Mouse (Mus musculus): ENCODE measurements around the gene Ifi209.
"Not testable (repeated sequence)": the region's sequence is repeated elsewhere in the genome, so short reads cannot be mapped to it uniquely, and the experiment has no call there.

The Ifi209 gene

DNA sequence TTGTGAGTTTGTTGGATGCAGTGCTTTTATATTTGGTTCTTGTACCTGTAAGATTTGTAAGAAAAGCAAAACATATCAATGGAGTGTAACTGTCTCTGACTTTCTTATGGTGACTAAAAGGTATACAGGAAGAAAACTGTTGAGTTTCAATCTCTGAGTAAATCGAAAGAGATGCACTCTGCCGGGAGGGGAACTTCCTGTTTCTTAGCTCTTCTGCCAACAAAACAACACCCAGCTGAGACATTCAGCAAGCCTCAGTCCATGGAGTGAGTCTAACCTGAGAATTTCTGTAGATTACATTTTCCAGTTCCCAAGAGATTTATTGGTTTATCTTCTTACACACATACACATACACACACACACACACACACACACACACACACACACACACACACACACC is at the start of gene Ifi209:
Ifi209 (plus strand) TSS at position 296 of the 400 bp plus-strand sequence.
- DNase-seq (ENCODE audit: extremely low read depth, insufficient read length, low spot score) = not testable (repeated sequence)

DNA sequence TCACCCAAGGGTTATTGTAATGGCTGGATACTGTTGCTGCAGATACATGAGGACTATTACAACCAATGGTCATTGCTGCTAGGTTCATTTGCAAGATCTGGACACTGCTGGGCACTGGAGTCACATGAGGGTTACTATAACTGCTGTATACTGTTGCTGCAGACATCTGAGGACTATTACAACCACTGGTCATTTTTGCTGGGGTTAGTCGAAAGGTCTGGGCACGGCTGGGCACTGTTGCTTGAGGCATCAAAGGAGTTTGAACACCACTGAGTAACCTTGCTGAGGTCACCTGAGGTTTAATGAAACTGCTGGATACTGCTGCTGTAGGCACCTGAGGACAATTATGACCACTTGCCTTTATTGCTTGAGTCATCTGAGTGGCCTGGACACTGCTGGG is 41.0 kb upstream of the Ifi209 start:
- not testable (repeated sequence) for DNase-seq (ENCODE audit: extremely low read depth, insufficient read length, low spot score)

DNA sequence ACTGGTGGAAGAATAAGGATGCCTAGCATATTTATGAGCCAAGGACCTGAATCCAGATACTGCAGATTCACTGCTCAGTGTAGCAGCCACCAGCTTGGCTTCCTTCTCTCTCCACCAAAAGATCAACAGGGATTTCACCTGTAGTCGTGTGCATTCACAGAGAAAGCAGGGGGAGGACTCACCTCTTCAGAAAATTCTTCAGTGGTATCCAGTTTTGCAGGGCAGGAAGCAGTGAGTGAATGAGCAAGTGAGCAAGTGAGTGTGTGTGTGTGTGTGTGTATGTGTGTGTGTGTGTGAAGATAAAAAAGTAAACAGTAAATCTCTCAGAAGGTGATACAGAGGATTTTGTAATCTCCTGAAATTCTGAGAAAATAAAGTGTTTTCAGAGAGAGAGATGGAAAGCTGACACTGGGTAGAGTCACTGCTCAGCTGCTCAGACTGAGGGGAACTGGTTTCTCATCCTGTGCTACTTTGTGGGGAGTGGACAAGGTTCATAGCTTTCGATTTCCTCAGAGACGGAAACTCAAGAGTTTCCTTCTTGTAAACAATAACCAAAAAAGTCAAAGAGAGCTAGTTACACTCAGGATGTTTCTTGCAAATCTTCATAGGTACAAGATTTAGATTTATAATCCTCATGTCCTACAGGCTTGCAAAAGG is 31.8 kb upstream of the Ifi209 start, which contains the start of gene Ifi213:
Ifi213 (minus strand) TSS at position 437 of the 657 bp plus-strand sequence.
- DNase-seq (ENCODE audit: extremely low read depth, insufficient read length, low spot score) = not testable (repeated sequence)

DNA sequence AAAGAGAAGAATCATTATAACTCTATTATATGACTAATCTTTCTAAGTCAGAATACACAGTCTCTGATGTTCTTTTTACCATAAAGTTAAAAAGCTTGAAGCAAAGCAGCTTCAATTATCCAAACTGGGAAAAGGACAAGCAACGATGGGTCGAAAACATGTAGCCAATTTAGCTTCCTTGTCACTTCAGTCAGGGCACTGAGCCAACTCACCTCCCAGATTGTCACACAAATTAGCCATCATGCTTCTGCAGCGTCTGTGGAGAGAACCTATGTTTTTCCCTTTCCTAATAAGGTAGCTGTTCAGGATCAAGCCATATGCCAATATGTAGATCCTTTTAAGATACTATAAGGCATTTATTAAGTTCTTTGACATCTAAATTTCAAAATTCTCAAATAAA is 20.4 kb upstream of the Ifi209 start:
- DNase-seq (ENCODE audit: extremely low read depth, insufficient read length, low spot score) = not testable (repeated sequence)

GRCm38 (mm10) chr1:173622216-173622615 is 8.5 kb upstream of the Ifi209 start:
- DNase-seq (ENCODE audit: extremely low read depth, insufficient read length, low spot score) = not testable (repeated sequence)

- no peak for DNase-seq (ENCODE audit: extremely low read depth, insufficient read length, low spot score)
Observed at GRCm38 (mm10) chr1:173624052-173624451, 6.7 kb upstream of the Ifi209 start.

DNA sequence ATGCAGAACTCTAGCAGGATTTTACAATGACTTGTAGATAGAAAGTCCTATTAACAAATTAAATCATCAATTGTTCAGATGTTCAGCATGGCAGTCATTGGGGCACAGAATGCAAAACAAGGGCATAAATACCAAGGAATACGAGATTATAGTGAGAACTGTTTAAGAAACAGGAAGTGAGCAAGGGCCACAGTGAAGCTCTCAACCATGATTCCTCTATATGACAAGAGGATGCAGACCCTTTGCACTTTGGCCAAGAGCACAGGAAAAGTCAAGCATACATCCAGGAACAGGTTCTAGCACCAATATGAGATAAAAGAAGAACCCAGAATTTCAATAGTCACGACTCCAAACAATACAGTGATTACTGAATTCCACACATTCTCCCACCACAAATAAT is 4.0 kb upstream of the Ifi209 start:
- DNase-seq (ENCODE audit: extremely low read depth, insufficient read length, low spot score) = no peak

GRCm38 (mm10) chr1:173633969-173634645 is 3.4 kb downstream of the Ifi209 start:
- no peak for DNase-seq (ENCODE audit: extremely low read depth, insufficient read length, low spot score)

DNA sequence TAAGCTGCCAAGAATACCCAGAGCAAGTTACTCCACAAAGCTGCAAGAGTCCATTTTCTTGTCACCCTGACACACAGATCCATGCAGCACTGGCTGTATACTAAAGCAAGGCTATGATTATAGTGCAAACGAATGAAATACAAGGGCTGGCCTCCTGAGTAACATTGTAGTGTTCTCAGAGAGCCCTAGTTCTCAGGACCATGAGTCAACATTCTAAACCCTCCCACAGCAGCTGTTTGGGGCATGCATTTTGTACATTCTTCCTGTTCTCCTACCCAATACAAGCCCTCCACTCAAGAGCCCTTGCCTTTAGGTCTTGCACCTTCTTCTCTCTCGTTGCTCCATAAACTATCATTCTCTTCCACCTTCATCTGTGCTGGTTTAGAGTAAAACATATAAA is 14.7 kb downstream of the Ifi209 start:
- no peak for DNase-seq (ENCODE audit: extremely low read depth, insufficient read length, low spot score)

DNA sequence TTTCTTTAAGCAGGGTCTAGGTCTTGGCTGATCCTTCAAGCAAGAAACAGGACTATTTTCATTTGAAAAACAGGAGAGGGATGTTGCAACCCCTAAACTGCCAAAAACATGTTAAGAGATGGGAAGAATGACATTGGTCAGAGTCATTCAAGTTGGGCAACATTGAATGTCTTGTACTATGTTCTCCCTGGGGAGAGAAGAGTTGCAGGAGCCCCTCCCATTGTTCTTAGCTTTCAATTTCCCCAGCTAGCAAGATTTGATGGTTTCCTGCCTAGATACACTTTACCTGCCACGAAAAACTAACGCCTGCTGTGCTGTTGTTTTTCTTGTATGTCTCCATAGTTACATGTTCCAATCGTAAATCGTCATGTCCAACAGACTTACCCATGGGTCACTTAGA is 27.3 kb downstream of the Ifi209 start:
- no peak for DNase-seq (ENCODE audit: extremely low read depth, insufficient read length, low spot score)

DNA sequence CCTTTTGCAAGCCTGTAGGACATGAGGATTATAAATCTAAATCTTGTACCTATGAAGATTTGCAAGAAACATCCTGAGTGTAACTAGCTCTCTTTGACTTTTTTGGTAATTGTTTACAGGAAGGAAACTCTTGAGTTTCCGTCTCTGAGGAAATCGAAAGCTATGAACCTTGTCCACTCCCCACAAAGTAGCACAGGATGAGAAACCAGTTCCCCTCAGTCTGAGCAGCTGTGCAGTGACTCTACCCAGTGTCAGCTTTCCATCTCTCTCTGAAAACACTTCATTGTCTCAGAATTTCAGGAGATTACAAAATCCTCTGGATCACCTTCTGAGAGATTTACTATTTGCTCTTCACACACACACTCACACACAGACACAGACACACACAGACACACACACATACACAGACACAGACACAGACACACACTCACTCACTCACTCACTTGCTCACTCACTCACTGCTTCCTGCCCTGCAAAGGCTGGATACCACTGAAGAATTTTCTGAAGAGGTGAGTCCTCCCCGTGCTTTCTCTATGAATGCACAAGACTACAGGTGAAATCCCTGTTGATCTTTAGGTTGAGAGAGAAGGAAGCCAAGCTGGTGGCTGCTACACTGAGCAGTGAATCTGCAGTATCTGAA is 42.9 kb downstream of the Ifi209 start, which contains the start of gene Ifi208:
Ifi208 (plus strand) TSS at position 218 of the 640 bp plus-strand sequence.
- DNase-seq (ENCODE audit: extremely low read depth, insufficient read length, low spot score) = not testable (repeated sequence)

DNA sequence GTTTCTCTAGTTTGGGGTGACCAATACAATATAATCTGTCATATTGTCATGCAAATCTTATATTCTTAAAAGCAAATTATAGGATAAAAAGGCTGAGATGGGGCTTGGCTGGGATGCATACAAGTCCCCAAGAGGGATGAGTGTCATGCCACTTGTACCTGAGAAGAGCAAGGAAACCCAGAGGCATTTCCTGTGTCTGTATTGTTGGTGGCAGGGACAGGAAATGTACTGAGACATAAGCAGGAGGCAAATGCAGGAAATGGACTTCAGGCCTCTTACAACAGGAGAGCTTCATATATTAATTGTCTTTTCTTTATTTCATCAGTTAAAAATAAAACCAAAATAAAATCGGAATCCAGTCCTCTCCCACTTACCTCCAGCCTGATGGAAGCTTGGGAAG is 47.9 kb downstream of the Ifi209 start:
- not testable (repeated sequence) for DNase-seq (ENCODE audit: extremely low read depth, insufficient read length, low spot score)

- DNase-seq (ENCODE audit: extremely low read depth, insufficient read length, low spot score) = no peak
Observed at GRCm38 (mm10) chr1:173694270-173694669, 63.6 kb downstream of the Ifi209 start.

Measured in 3134 (cell line).